Mouse (Mus musculus) midbrain, embryonic 10.5 days (tissue): ENCODE data around the gene Myo6. TPM values are rescaled to one million over a fixed set of nuclear protein-coding genes. Genes with fewer than 3 reads are reported as not detected.

Experiments used
- polyA plus RNA-seq: library from polyadenylated mRNA; unstranded; fragments of >200 nt; fragmentation: Nextera tagmentation; extraction: Ambion mirVana; gene quantifications from 2 replicates; pipeline ENCODE4 v1.2.1, GENCODE M21; 2016

Gene Myo6
- polyA plus RNA-seq, 1 experiment from 2014 or later, result 8.4 TPM

Other genes with a start within 250 kb of the Myo6 start
- gene Filip1, start 152.2 kb upstream of the Myo6 start, polyA plus RNA-seq, result 8.3 and 10.4 TPM in 2 replicates
- gene Senp6, start 98.1 kb upstream of the Myo6 start, polyA plus RNA-seq, result 43.1 and 47.9 TPM in 2 replicates